Mouse (Mus musculus) liver, embryonic 16.5 days (tissue): ENCODE results near the gene Fndc9. TPM values are rescaled to one million over a fixed set of nuclear protein-coding genes. Genes with fewer than 3 reads are reported as not detected.

Source experiments
- ATAC-seq: fragments of 200-750 bp; cut with Nextera tagmentation; 2 replicates; pipeline ENCODE4 v1.8.0; 2017; ENCODE audit warnings: low read depth, mild to moderate bottlenecking, moderate number of reproducible peaks, moderate library complexity
- H3K27ac ChIP-seq: fragments of 300-500 bp; sonication (generic); 2 replicates; pipeline ENCODE4 v1.5.1; 2014; ENCODE audit warnings: mild to moderate bottlenecking, low read length
- H3K27me3 ChIP-seq: fragments of 300-500 bp; sonication (generic); 2 replicates; pipeline ENCODE4 v1.6.1; 2014; ENCODE audit warnings: low read depth, low read length, mixed read lengths; ENCODE audit not compliant: control insufficient read depth, insufficient read depth
- H3K36me3 ChIP-seq: fragments of 300-500 bp; sonication (generic); 2 replicates; pipeline ENCODE4 v1.6.1; 2014; ENCODE audit warnings: mild to moderate bottlenecking; ENCODE audit not compliant: control insufficient read depth, insufficient read depth
- H3K4me1 ChIP-seq: fragments of 300-500 bp; sonication (generic); 2 replicates; pipeline ENCODE4 v1.6.1; 2014; ENCODE audit warnings: low read depth, low read length, mixed read lengths; ENCODE audit not compliant: control insufficient read depth
- H3K4me2 ChIP-seq: fragments of 300-500 bp; sonication (generic); 2 replicates; pipeline ENCODE4 v1.6.1; 2014; ENCODE audit warnings: low read depth, low read length, mixed read lengths
- H3K4me3 ChIP-seq: fragments of 300-500 bp; sonication (generic); 2 replicates; pipeline ENCODE4 v1.5.1; 2014; ENCODE audit warnings: low read depth, mild to moderate bottlenecking, low read length
- H3K9ac ChIP-seq: fragments of 300-500 bp; sonication (generic); 2 replicates; pipeline ENCODE4 v1.6.1; 2014; ENCODE audit warnings: low read depth, low read length
- H3K9me3 ChIP-seq: fragments of 300-500 bp; sonication (generic); replicated peaks from 2 replicates; pipeline ENCODE4 v1.6.1; 2016; ENCODE audit warnings: low read length; ENCODE audit not compliant: control insufficient read depth
- WGBS: fragments of 180-500 bp; shearing (Covaris S2); extraction: QIAGEN DNeasy Blood & Tissue Kit; methylation state at CpG from one replicate; pipeline ENCODE4 v1.1.7; 2014; ENCODE audit not compliant: insufficient replicate concordance; 5-methylcytosine and 5-hydroxymethylcytosine counted together
- polyA plus RNA-seq: library from polyadenylated mRNA; unstranded; fragments of >200 nt; fragmentation: Nextera tagmentation; extraction: Ambion mirVana; gene quantifications from 2 replicates; pipeline ENCODE4 v1.2.1, GENCODE M21; 2015

Fndc9 gene
- polyA plus RNA-seq, 1 experiment from 2014 or later, result not detected

DNA sequence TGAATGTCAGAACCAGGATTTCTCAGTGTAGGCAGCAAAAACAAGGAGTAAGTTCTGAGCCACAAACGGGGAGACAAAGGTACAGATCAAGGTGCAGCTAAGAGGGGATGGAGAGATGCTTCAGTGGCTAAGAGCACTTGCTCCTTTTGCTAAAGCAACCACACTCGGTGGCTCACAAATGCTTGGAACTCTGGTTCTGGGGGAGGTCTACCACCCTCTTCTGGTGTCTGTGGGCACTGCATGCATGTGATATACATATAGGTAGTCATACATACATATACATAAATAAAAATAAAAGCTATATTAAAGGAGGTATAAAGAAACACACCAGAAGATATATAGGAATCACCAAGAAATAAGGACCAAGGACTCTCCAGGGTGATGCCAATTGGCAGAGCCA lies 11.8 kb upstream of the Fndc9 start:
- no peak overlapping the region for H3K27ac ChIP-seq
- WGBS, result 65% methylated on average over 2 of the region's 2 CpGs

DNA sequence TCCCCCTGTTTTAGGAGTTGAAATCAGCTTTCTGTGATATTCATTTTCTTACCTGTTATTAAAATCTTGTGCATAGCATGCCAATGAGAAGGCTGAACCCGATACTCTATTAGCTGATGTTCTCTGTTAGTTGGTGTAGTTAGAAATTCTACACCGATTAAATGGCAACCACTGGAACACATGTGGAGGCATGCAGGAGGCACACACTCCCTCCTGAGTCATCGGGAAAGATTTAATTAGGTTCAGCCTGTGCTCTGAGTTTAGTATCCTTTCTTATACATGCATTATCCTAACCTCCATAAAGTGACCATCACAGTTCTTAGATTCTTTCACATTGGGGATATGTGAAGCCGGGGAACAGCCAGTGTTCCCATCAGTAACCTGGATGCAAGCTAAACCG lies 10.0 kb upstream of the Fndc9 start:
- WGBS, result 71% methylated on average over 5 of the region's 5 CpGs
- H3K36me3 ChIP-seq, result no peaks in the 10 kb centered on the region
- H3K9me3 ChIP-seq, result no peaks in the 10 kb centered on the region
- H3K4me1 ChIP-seq, result no peaks in the 10 kb centered on the region
- H3K27ac ChIP-seq, result no peak overlapping the region
- H3K9ac ChIP-seq, result no peak overlapping the region
- no peak overlapping the region for H3K4me3 ChIP-seq
- no peak for ATAC-seq
- H3K27me3 ChIP-seq, result no peaks in the 10 kb centered on the region
- no peak overlapping the region for H3K4me2 ChIP-seq

More for the DNA sequence above, 11.8 kb upstream of the Fndc9 start:
- Histone ChIP-seq H3K4me1 (no peaks in the 10 kb centered on the region), H3K9me3 (no peaks in the 10 kb centered on the region), H3K4me3 (no peak overlapping the region), H3K4me2 (no peak overlapping the region), H3K36me3 (no peaks in the 10 kb centered on the region), H3K9ac (no peak overlapping the region), H3K27me3 (no peaks in the 10 kb centered on the region)
- ATAC-seq, result no peak

DNA sequence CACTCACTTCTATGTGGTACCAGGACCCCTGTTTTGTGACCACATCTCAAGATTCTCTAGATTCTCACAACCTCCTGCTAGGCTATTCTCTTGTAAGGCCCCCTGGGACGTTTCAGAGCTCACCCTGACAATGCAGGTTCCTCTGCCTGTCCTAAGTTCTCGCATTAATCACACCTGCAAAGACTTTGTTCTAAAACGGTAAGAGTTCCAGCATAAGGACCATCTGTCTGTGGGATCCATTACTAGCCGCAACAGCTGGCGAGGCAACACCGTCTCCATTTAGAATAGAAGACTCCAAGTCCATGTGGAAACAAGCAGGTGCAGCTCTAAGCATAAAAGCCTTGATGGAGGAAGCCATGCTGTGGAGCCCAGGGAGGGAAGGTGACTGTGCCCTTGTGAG lies 5.1 kb upstream of the Fndc9 start:
- Histone ChIP-seq H3K4me3 (no peak overlapping the region), H3K27ac (no peak overlapping the region), H3K9ac (no peak overlapping the region), H3K4me2 (no peak overlapping the region), H3K36me3 (no peaks in the 10 kb centered on the region), H3K27me3 (no peaks in the 10 kb centered on the region), H3K4me1 (no peaks in the 10 kb centered on the region), H3K9me3 (no peaks in the 10 kb centered on the region)
- WGBS, result 59% methylated on average over 6 of the region's 6 CpGs
- ATAC-seq, result no peak

DNA sequence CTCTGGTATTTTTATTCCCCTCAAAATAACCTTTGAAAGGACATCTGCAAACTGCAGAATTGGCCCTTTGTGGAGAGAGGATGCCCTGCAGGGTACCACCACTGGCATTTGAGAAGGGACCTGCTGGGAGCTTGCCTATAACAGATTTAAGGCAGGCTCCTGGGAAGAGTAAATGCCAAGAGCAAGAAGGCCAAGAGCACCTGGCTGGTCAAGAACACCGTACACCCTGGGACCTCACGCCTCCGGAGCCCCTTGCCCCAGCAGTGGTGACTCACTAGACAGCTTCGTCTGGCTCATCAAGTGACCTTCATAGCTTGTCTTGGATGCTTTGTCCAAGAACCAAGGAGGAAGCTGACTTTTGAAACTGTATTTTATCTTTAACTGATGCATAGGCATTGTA lies 2.5 kb upstream of the Fndc9 start:
- Histone ChIP-seq H3K27ac (no peak overlapping the region), H3K36me3 (no peaks in the 10 kb centered on the region), H3K9ac (no peak overlapping the region), H3K4me3 (no peak overlapping the region), H3K4me2 (no peak overlapping the region), H3K27me3 (no peaks in the 10 kb centered on the region), H3K9me3 (no peaks in the 10 kb centered on the region), H3K4me1 (no peaks in the 10 kb centered on the region)
- ATAC-seq, result no peak
- WGBS, result 80% methylated on average over 4 of the region's 4 CpGs

DNA sequence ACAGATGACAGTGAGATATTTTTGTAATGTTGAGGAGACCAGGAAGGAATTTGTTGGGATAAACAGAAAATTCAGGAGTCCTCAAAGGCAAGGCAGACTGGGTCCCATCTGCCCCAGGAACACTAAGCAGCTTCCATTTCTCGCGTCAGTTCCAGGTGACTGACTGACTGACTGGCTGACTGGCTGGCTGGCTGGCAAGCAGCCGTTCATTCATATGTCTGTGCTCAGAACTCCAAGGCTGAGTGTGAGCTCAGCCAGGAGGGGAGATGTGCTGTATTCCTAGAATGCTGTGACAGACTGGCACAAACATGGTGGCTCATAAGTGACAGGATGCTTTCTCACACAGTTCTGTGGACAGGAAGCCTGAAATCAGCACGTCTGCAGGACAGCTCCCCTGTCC lies 1.4 kb upstream of the Fndc9 start:
- no peak overlapping the region for H3K9ac ChIP-seq
- no peaks in the 10 kb centered on the region for H3K27me3 ChIP-seq
- no peak overlapping the region for H3K4me2 ChIP-seq
- H3K36me3 ChIP-seq, result no peaks in the 10 kb centered on the region
- no peak overlapping the region for H3K4me3 ChIP-seq
- ATAC-seq, result no peak
- H3K4me1 ChIP-seq, result no peaks in the 10 kb centered on the region
- H3K9me3 ChIP-seq, result no peaks in the 10 kb centered on the region
- no peak overlapping the region for H3K27ac ChIP-seq
- WGBS, result 67% methylated on average over 4 of the region's 4 CpGs

DNA sequence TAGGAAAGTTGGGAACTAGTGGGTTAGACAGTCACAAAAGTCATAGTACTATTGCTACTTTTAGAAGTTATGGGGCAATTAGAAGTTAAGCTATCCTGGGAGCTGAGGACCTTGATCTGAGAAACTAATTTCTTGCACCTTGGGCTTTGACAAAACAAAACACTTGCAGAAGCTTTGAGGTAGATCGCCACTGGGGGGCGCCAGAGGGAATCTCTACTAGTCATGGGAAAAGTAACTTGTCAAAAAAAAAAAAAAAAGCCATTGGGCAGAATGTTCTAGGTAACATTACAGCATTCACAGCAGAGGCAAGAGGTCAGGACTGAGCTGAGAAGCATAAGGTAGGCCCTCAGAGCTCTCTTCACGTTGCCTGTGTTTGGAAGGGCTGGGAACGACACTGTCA lies 1.6 kb downstream of the Fndc9 start:
- H3K4me3 ChIP-seq, result no peak overlapping the region
- 42% methylated on average over 4 of the region's 4 CpGs for WGBS

DNA sequence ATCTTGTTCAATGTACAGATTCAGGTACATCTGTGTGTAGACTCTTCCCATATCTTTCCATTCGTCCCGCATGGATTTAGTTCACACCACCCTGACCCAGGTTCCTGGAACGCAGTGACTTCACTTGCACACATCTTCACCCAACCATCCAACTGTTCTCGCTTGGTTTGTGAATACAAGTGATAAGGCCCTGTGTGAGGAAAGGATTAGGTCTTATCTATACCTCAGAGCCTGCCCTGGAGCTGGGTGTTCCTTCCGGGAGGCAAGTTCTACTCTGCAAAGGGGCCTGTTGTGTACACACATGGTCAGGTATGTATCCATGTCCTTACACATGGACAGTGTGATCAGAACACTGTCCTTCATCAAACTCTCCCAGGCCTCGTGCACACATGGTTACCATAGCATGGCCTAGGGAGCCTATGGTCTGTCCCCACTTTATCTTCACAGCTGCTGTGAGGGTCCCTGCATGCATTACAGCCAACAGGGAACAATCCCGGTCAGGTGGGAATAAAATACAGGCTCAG lies 5.9 kb downstream of the Fndc9 start:
- H3K4me2 ChIP-seq, result peak overlapping the region; percentile 43
- peaks cover 21% of the 10 kb centered on the region for H3K4me1 ChIP-seq
- peak overlapping the region; percentile 71 for H3K27ac ChIP-seq
- no peaks in the 10 kb centered on the region for H3K36me3 ChIP-seq
- H3K4me3 ChIP-seq, result no peak overlapping the region
- no peaks in the 10 kb centered on the region for H3K9me3 ChIP-seq
- peak; percentile 97 for ATAC-seq
- WGBS, result 30% methylated on average over 7 of the region's 7 CpGs
- H3K9ac ChIP-seq, result no peak overlapping the region
- no peaks in the 10 kb centered on the region for H3K27me3 ChIP-seq

More for the DNA sequence above, 1.6 kb downstream of the Fndc9 start:
- Histone ChIP-seq H3K36me3 (no peaks in the 10 kb centered on the region), H3K9me3 (no peaks in the 10 kb centered on the region), H3K27ac (no peak overlapping the region), H3K9ac (no peak overlapping the region), H3K27me3 (no peaks in the 10 kb centered on the region), H3K4me2 (no peak overlapping the region), H3K4me1 (peaks cover 18% of the 10 kb centered on the region)
- no peak for ATAC-seq

DNA sequence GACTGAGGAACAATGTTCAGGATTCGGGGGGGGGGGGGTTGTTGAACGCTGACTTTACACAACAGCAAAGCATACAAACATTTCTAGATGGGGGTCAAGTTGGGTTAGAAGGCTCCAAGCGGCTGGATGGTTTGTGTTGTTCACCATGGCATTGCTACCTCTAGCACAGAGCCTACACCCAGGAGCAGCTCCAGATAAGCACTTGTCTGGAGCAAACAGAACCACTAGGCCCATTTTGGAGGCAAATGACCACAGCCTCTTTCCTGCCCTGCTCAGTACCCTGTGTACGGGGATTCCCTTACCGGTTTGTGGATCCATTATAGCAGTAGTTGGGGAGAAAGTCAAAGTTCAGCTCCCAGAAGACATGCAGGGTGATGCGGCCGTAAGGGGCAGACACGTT lies 6.7 kb downstream of the Fndc9 start:
- ATAC-seq, result peak; percentile 61; the same call in 1 of the 2 replicates
- H3K4me2 ChIP-seq, result peak overlapping the region; percentile 43
- no peak overlapping the region for H3K27ac ChIP-seq

DNA sequence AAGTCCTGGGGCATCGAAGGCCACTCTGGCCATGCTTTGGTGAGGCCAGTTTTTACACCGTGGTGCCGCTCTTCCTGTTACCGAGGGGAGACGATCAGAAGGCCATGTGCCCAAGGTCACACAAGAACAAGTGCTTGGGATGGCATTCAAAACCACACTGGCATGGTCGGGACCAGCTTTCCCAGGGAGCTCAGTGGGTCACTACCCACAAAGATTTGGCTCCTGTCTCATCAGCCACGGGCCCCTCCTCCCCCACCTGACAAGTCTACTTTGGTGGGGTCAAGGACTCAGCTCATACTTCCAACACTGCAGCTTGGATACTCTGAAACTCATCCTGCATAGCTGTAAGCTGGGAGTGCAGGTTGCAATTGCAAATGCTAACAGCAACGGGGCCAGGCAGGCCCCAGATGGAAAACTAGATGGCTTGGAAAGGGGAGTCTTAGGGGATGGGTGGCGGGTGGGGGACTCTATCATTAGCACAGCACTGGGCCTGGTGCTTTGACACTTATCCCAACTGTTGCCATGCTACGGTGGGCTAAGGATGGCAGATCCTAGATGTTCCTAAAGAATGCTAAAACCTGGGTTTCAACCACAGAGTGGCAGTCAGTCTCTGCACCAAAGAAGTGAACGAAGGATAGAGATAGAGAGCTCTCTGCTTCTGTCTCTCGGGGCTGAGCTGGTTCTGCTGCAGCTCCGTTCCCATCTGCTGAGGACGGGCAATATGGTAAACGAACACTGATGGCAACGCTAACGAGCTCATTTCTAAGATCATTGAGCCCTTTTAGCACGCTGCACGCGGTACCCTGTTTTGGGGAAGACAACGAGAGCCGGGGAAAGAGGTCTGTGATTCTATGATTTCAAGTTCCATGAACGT lies 9.6 kb downstream of the Fndc9 start:
- Histone ChIP-seq H3K4me3 (no peak overlapping the region), H3K9me3 (no peaks in the 10 kb centered on the region), H3K27ac (no peak overlapping the region), H3K4me1 (peaks cover 21% of the 10 kb centered on the region), H3K4me2 (no peak overlapping the region), H3K9ac (no peak overlapping the region), H3K36me3 (no peaks in the 10 kb centered on the region), H3K27me3 (no peaks in the 10 kb centered on the region)
- ATAC-seq, result no peak
- WGBS, result 80% methylated on average over 23 of the region's 23 CpGs

More for the DNA sequence above, 6.7 kb downstream of the Fndc9 start:
- no peak overlapping the region for H3K9ac ChIP-seq
- H3K36me3 ChIP-seq, result no peaks in the 10 kb centered on the region
- 65% methylated on average over 8 of the region's 8 CpGs for WGBS
- H3K9me3 ChIP-seq, result no peaks in the 10 kb centered on the region
- H3K27me3 ChIP-seq, result no peaks in the 10 kb centered on the region
- no peak overlapping the region for H3K4me3 ChIP-seq
- H3K4me1 ChIP-seq, result peaks cover 21% of the 10 kb centered on the region
